Mouse (Mus musculus): ENCODE measurements around the gene Gm49321. TPM values are rescaled to one million over a fixed set of nuclear protein-coding genes. Genes with fewer than 3 reads are reported as not detected.

The Gm49321 gene
- polyA plus RNA-seq, 1 experiment = 14.7 TPM

- H3K4me1 ChIP-seq (ENCODE audit: control insufficient read depth, insufficient read depth, low read length) = no peaks in the 10 kb centered on the region; the same call in 1 of the 2 replicates
- H3K27ac ChIP-seq (ENCODE audit: insufficient read depth, low read length) = no peak overlapping the region
- H3K4me3 ChIP-seq (ENCODE audit: insufficient read depth, low read length) = no peak overlapping the region
- TF ChIP-seq CTCF (IDR thresholded peaks at IDR 0.05; ENCODE audit: borderline replicate concordance, insufficient read depth, low read length) (no peak), POLR2A (IDR thresholded peaks at IDR 0.05; ENCODE audit: low read depth, low read length) (no peak)
Observed at GRCm38 (mm10) chr12:73969142-73969541, 31.7 kb downstream of the Gm49321 start.

DNA sequence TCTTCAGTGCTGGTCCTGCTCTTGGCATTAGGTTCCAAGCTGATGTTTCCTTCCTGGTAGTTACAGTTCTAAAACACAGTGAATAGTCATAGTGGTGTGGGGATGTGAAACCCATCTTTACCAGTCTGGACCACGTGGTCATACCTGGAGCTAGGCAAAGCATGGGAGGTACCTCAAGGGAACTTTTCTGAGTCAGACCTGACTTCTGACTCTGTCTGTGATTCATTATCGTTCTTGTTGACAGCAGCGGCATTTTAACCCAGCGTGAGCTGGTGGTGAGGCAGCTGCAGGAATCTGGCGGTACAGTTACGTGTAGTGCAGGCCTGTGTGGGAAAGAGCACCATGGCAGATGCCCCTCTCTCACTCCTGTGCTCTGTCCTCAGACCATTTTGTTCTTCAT lies 37.1 kb downstream of the Gm49321 start:
- no peak overlapping the region for H3K4me3 ChIP-seq (ENCODE audit: insufficient read depth, low read length)
- H3K27ac ChIP-seq (ENCODE audit: insufficient read depth, low read length) = no peak overlapping the region
- no peaks in the 10 kb centered on the region for H3K4me1 ChIP-seq (ENCODE audit: control insufficient read depth, insufficient read depth, low read length)
- TF ChIP-seq CTCF (IDR thresholded peaks at IDR 0.05; ENCODE audit: borderline replicate concordance, insufficient read depth, low read length) (no peak), POLR2A (IDR thresholded peaks at IDR 0.05; ENCODE audit: low read depth, low read length) (no peak)

GRCm38 (mm10) chr12:73978144-73978543 lies 40.7 kb downstream of the Gm49321 start:
- H3K4me3 ChIP-seq (ENCODE audit: insufficient read depth, low read length) = no peak overlapping the region
- no peaks in the 10 kb centered on the region for H3K4me1 ChIP-seq (ENCODE audit: control insufficient read depth, insufficient read depth, low read length)
- H3K27ac ChIP-seq (ENCODE audit: insufficient read depth, low read length) = no peak overlapping the region
- TF ChIP-seq POLR2A (IDR thresholded peaks at IDR 0.05; ENCODE audit: low read depth, low read length) (no peak), CTCF (IDR thresholded peaks at IDR 0.05; ENCODE audit: borderline replicate concordance, insufficient read depth, low read length) (no peak)

GRCm38 (mm10) chr12:73979667-73980066 lies 42.2 kb downstream of the Gm49321 start:
- TF ChIP-seq CTCF (IDR thresholded peaks at IDR 0.05; ENCODE audit: borderline replicate concordance, insufficient read depth, low read length) = no peak
- TF ChIP-seq POLR2A (IDR thresholded peaks at IDR 0.05; ENCODE audit: low read depth, low read length) = no peak
- Histone ChIP-seq H3K4me3 (ENCODE audit: insufficient read depth, low read length) (no peak overlapping the region), H3K4me1 (ENCODE audit: control insufficient read depth, insufficient read depth, low read length) (no peaks in the 10 kb centered on the region), H3K27ac (ENCODE audit: insufficient read depth, low read length) (no peak overlapping the region)

DNA sequence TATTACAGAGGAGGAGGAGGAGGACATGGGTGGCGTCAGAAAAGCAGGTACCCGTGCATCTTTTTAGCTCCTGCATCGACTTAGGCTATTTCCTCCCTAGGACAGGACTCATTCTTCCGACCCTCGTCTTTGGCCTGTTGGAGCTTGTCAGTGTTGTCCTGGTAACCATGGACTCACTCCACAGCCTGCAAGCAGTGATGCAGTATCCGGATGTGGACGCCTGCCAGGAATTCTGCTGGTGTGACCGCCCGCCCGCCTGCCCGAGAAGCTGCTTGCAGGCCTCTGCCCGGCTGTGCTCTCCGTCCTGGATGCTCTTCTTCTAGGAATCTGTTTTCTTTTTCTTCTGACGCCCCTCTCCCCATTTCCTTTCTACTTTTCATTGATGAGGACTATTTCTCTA lies 45.1 kb downstream of the Gm49321 start:
- Histone ChIP-seq H3K4me1 (ENCODE audit: control insufficient read depth, insufficient read depth, low read length) (no peaks in the 10 kb centered on the region), H3K4me3 (ENCODE audit: insufficient read depth, low read length) (no peak overlapping the region), H3K27ac (ENCODE audit: insufficient read depth, low read length) (no peak overlapping the region)
- no peak for TF ChIP-seq POLR2A (IDR thresholded peaks at IDR 0.05; ENCODE audit: low read depth, low read length)
- TF ChIP-seq CTCF (IDR thresholded peaks at IDR 0.05; ENCODE audit: borderline replicate concordance, insufficient read depth, low read length) = no peak

- H3K4me3 ChIP-seq (ENCODE audit: insufficient read depth, low read length) = no peak overlapping the region
- no peak overlapping the region for H3K27ac ChIP-seq (ENCODE audit: insufficient read depth, low read length)
- H3K4me1 ChIP-seq (ENCODE audit: control insufficient read depth, insufficient read depth, low read length) = no peaks in the 10 kb centered on the region
- TF ChIP-seq POLR2A (IDR thresholded peaks at IDR 0.05; ENCODE audit: low read depth, low read length) (no peak), CTCF (IDR thresholded peaks at IDR 0.05; ENCODE audit: borderline replicate concordance, insufficient read depth, low read length) (no peak)
Observed at GRCm38 (mm10) chr12:73986299-73986698, 48.8 kb downstream of the Gm49321 start.

DNA sequence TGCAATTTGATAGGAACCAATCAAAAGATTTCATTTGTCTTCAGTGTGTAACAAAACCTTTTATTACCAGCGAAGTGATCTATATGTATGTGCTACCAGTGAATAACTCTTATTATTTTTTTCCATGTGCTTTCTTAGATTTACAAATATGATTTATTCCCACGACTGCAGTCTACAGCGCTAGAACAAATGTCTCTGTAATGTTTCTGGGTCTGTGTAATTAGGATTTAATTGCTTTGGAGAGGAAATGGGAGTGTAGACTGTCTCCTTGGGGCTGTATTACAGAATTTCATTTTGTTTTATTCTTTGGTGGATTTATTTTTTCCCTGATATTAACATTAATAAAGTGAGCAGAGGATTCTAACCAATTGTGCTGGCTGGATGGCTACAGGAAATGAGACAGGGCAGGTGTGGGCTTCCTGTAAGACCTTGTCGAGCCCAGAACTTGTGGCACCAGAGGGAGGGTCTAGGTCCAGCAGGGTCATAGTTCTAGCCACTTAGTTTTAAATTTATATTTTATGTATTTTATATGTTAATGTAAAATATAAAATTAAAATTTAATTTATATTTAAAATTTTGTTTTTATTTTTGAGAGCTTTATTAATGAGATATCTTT lies 51.0 kb downstream of the Gm49321 start:
- TF ChIP-seq CTCF (IDR thresholded peaks at IDR 0.05; ENCODE audit: borderline replicate concordance, insufficient read depth, low read length) = no peak
- no peak for TF ChIP-seq POLR2A (IDR thresholded peaks at IDR 0.05; ENCODE audit: low read depth, low read length)
- H3K4me1 ChIP-seq (ENCODE audit: control insufficient read depth, insufficient read depth, low read length) = no peaks in the 10 kb centered on the region
- H3K27ac ChIP-seq (ENCODE audit: insufficient read depth, low read length) = no peak overlapping the region
- no peak overlapping the region for H3K4me3 ChIP-seq (ENCODE audit: insufficient read depth, low read length)

- Histone ChIP-seq H3K4me3 (ENCODE audit: insufficient read depth, low read length) (no peak overlapping the region), H3K4me1 (ENCODE audit: control insufficient read depth, insufficient read depth, low read length) (no peaks in the 10 kb centered on the region), H3K27ac (ENCODE audit: insufficient read depth, low read length) (no peak overlapping the region)
- TF ChIP-seq CTCF (IDR thresholded peaks at IDR 0.05; ENCODE audit: borderline replicate concordance, insufficient read depth, low read length) (peak; percentile 43; the same call in 1 of the 2 replicates), POLR2A (IDR thresholded peaks at IDR 0.05; ENCODE audit: low read depth, low read length) (no peak)
Observed at GRCm38 (mm10) chr12:73989594-73989993, 52.1 kb downstream of the Gm49321 start.

GRCm38 (mm10) chr12:73996906-73997296 lies 59.4 kb downstream of the Gm49321 start:
- TF ChIP-seq POLR2A (IDR thresholded peaks at IDR 0.05; ENCODE audit: low read depth, low read length) = no peak
- no peak for TF ChIP-seq CTCF (IDR thresholded peaks at IDR 0.05; ENCODE audit: borderline replicate concordance, insufficient read depth, low read length)
- H3K4me3 ChIP-seq (ENCODE audit: insufficient read depth, low read length) = no peak overlapping the region
- H3K27ac ChIP-seq (ENCODE audit: insufficient read depth, low read length) = no peak overlapping the region
- H3K4me1 ChIP-seq (ENCODE audit: control insufficient read depth, insufficient read depth, low read length) = no peaks in the 10 kb centered on the region

GRCm38 (mm10) chr12:73997297-73998127 lies 60.1 kb downstream of the Gm49321 start, which contains the start of gene Syt16:
Gene Syt16 (plus strand): TSS chr12:73997661.
- peak within 1 kb of the TSS; percentile 24; the same call in 1 of the 2 replicates for H3K4me3 ChIP-seq (ENCODE audit: insufficient read depth, low read length)
- no peak within 1 kb of the TSS for H3K27ac ChIP-seq (ENCODE audit: insufficient read depth, low read length)
- no peaks in the 10 kb centered on the region for H3K4me1 ChIP-seq (ENCODE audit: control insufficient read depth, insufficient read depth, low read length)
- TF ChIP-seq CTCF (IDR thresholded peaks at IDR 0.05; ENCODE audit: borderline replicate concordance, insufficient read depth, low read length) (no peak), POLR2A (IDR thresholded peaks at IDR 0.05; ENCODE audit: low read depth, low read length) (no peak)
